Mouse (Mus musculus) stomach, embryonic 14.5 days (tissue): ENCODE measurements around the gene Ddx18. TPM values are rescaled to one million over a fixed set of nuclear protein-coding genes. Genes with fewer than 3 reads are reported as not detected.

Experiments
- ATAC-seq: fragments of 200-750 bp; cut with Nextera tagmentation; 2 replicates; pipeline ENCODE4 v1.8.0; 2017; ENCODE audit warnings: low read depth, moderate TSS enrichment; ENCODE audit not compliant: insufficient number of reproducible peaks, insufficient read depth, low FRiP score
- H3K27ac ChIP-seq: fragments of 300-500 bp; sonication (generic); 2 replicates; pipeline ENCODE4 v1.5.1; 2014; ENCODE audit warnings: mild to moderate bottlenecking, low read length, moderate library complexity, mixed read lengths
- H3K27me3 ChIP-seq: fragments of 300-500 bp; sonication (generic); 2 replicates; pipeline ENCODE4 v1.6.1; 2014; ENCODE audit warnings: low read length, control low read depth, mixed read lengths; ENCODE audit not compliant: control insufficient read depth, insufficient read depth
- H3K36me3 ChIP-seq: fragments of 300-500 bp; sonication (generic); 2 replicates; pipeline ENCODE4 v1.6.1; 2014; ENCODE audit warnings: mild to moderate bottlenecking, control low read depth, low read length, moderate library complexity, mixed read lengths; ENCODE audit not compliant: control insufficient read depth, insufficient read depth
- H3K4me1 ChIP-seq: fragments of 300-500 bp; sonication (generic); 2 replicates; pipeline ENCODE4 v1.6.1; 2014; ENCODE audit warnings: low read length, control low read depth, mixed read lengths; ENCODE audit not compliant: control insufficient read depth, insufficient read depth
- H3K4me2 ChIP-seq: fragments of 300-500 bp; sonication (generic); replicated peaks from 2 replicates; pipeline ENCODE4 v1.6.1; 2014; ENCODE audit warnings: low read depth, low read length, control low read depth
- H3K4me3 ChIP-seq: fragments of 300-500 bp; sonication (generic); 2 replicates; pipeline ENCODE4 v1.5.1; 2014; ENCODE audit warnings: low read depth, low read length, control low read depth
- H3K9ac ChIP-seq: fragments of 300-500 bp; sonication (generic); replicated peaks from 2 replicates; pipeline ENCODE4 v1.6.1; 2014; ENCODE audit warnings: low read depth, mild to moderate bottlenecking, control low read depth, low read length, moderate library complexity, mixed read lengths
- H3K9me3 ChIP-seq: fragments of 300-500 bp; sonication (generic); 2 replicates; pipeline ENCODE4 v1.6.1; 2016; ENCODE audit warnings: low read depth, low read length, control low read depth; ENCODE audit not compliant: control insufficient read depth
- WGBS: fragments of 180-500 bp; shearing (Covaris S2); extraction: QIAGEN DNeasy Blood & Tissue Kit; methylation state at CpG from one replicate; pipeline ENCODE4 v1.1.7; 2014; 5-methylcytosine and 5-hydroxymethylcytosine counted together
- polyA plus RNA-seq: library from polyadenylated mRNA; unstranded; fragments of >200 nt; fragmentation: Nextera tagmentation; extraction: Ambion mirVana; gene quantifications from 2 replicates; pipeline ENCODE4 v1.2.1, GENCODE M21; 2014

Gene Ddx18
- polyA plus RNA-seq, 1 experiment from 2014 or later = 68.6 TPM

- H3K9me3 ChIP-seq = no peaks in the 10 kb centered on the region
- no peak overlapping the region for H3K27ac ChIP-seq
- H3K36me3 ChIP-seq = no peaks in the 10 kb centered on the region
- no peak overlapping the region for H3K4me3 ChIP-seq
- no peak overlapping the region for H3K4me2 ChIP-seq
- no peaks in the 10 kb centered on the region for H3K27me3 ChIP-seq
- no peak overlapping the region for H3K9ac ChIP-seq
- 80% methylated on average over 5 of the region's 5 CpGs for WGBS
- no peaks in the 10 kb centered on the region for H3K4me1 ChIP-seq
- ATAC-seq = no peak
These were observed 13.5 kb upstream of the Ddx18 start for GRCm38 (mm10) chr1:121581133-121581855.

GRCm38 (mm10) chr1:121577491-121577890 lies 9.7 kb upstream of the Ddx18 start:
- no peaks in the 10 kb centered on the region for H3K9me3 ChIP-seq
- no peak for ATAC-seq
- H3K4me2 ChIP-seq = no peak overlapping the region
- WGBS = 53% methylated on average over 1 of the region's 1 CpGs
- no peaks in the 10 kb centered on the region for H3K4me1 ChIP-seq
- no peak overlapping the region for H3K4me3 ChIP-seq
- no peak overlapping the region for H3K27ac ChIP-seq
- H3K27me3 ChIP-seq = no peaks in the 10 kb centered on the region
- no peaks in the 10 kb centered on the region for H3K36me3 ChIP-seq
- no peak overlapping the region for H3K9ac ChIP-seq

- peaks cover 6% of the 10 kb centered on the region; the same call in 1 of the 2 replicates for H3K4me1 ChIP-seq
- no peaks in the 10 kb centered on the region for H3K27me3 ChIP-seq
- H3K4me3 ChIP-seq = no peak overlapping the region
- H3K9me3 ChIP-seq = no peaks in the 10 kb centered on the region
- H3K4me2 ChIP-seq = no peak overlapping the region
- no peak overlapping the region for H3K9ac ChIP-seq
- ATAC-seq = no peak
- H3K36me3 ChIP-seq = no peaks in the 10 kb centered on the region
- 73% methylated on average over 7 of the region's 7 CpGs for WGBS
- H3K27ac ChIP-seq = no peak overlapping the region
These were observed 2.7 kb upstream of the Ddx18 start for GRCm38 (mm10) chr1:121570522-121570921.

- no peak overlapping the region for H3K27ac ChIP-seq
- H3K27me3 ChIP-seq = no peaks in the 10 kb centered on the region
- H3K9ac ChIP-seq = no peak overlapping the region
- 88% methylated on average over 5 of the region's 5 CpGs for WGBS
- H3K36me3 ChIP-seq = peaks cover 81% of the 10 kb centered on the region
- H3K4me1 ChIP-seq = no peaks in the 10 kb centered on the region
- ATAC-seq = no peak
- no peaks in the 10 kb centered on the region for H3K9me3 ChIP-seq
- no peak overlapping the region for H3K4me2 ChIP-seq
- no peak overlapping the region for H3K4me3 ChIP-seq
These were observed 9.9 kb downstream of the Ddx18 start for GRCm38 (mm10) chr1:121557861-121558260.

- 87% methylated on average over 7 of the region's 7 CpGs for WGBS
- Histone ChIP-seq H3K36me3 (peaks cover 32% of the 10 kb centered on the region), H3K27me3 (no peaks in the 10 kb centered on the region), H3K9me3 (no peaks in the 10 kb centered on the region), H3K9ac (no peak overlapping the region), H3K4me2 (no peak overlapping the region), H3K27ac (no peak overlapping the region), H3K4me1 (no peaks in the 10 kb centered on the region), H3K4me3 (no peak overlapping the region)
- ATAC-seq = no peak
These were observed 16.3 kb downstream of the Ddx18 start for GRCm38 (mm10) chr1:121551457-121551835.

- no peak overlapping the region for H3K27ac ChIP-seq
- H3K27me3 ChIP-seq = no peaks in the 10 kb centered on the region
- H3K4me1 ChIP-seq = no peaks in the 10 kb centered on the region
- no peaks in the 10 kb centered on the region for H3K9me3 ChIP-seq
- ATAC-seq = no peak
- H3K36me3 ChIP-seq = peaks cover 28% of the 10 kb centered on the region
- no peak overlapping the region for H3K4me3 ChIP-seq
- no peak overlapping the region for H3K9ac ChIP-seq
- H3K4me2 ChIP-seq = no peak overlapping the region
- WGBS = 86% methylated on average over 16 of the region's 16 CpGs
These were observed 16.9 kb downstream of the Ddx18 start for GRCm38 (mm10) chr1:121550801-121551456.

- Histone ChIP-seq H3K4me2 (no peak overlapping the region), H3K9ac (no peak overlapping the region), H3K27me3 (no peaks in the 10 kb centered on the region), H3K4me3 (no peak overlapping the region), H3K36me3 (peaks cover 14% of the 10 kb centered on the region), H3K4me1 (no peaks in the 10 kb centered on the region), H3K27ac (no peak overlapping the region), H3K9me3 (no peaks in the 10 kb centered on the region)
- ATAC-seq = no peak
- 74% methylated on average over 4 of the region's 4 CpGs for WGBS
These were observed 18.3 kb downstream of the Ddx18 start for GRCm38 (mm10) chr1:121549456-121549855.

- H3K4me2 ChIP-seq = no peak overlapping the region
- no peak overlapping the region for H3K4me3 ChIP-seq
- H3K27me3 ChIP-seq = no peaks in the 10 kb centered on the region
- H3K9me3 ChIP-seq = no peaks in the 10 kb centered on the region
- no peak for ATAC-seq
- WGBS = 87% methylated on average over 4 of the region's 4 CpGs
- H3K9ac ChIP-seq = no peak overlapping the region
- no peaks in the 10 kb centered on the region for H3K4me1 ChIP-seq
- H3K36me3 ChIP-seq = peaks cover 10% of the 10 kb centered on the region
- no peak overlapping the region for H3K27ac ChIP-seq
These were observed 19.1 kb downstream of the Ddx18 start for GRCm38 (mm10) chr1:121548667-121549066.
